Mouse (Mus musculus): ENCODE data around the gene Klhl12. TPM values are rescaled to one million over a fixed set of nuclear protein-coding genes. Genes with fewer than 3 reads are reported as not detected.
"Not testable (repeated sequence)": the region's sequence is repeated elsewhere in the genome, so short reads cannot be mapped to it uniquely, and the experiment has no call there.

Klhl12 gene
- polyA plus RNA-seq, 1 experiment from 2014 or later, result 36.7 TPM

GRCm38 (mm10) chr1:134495991-134496390 is 40.7 kb downstream of the Klhl12 start:
- Histone ChIP-seq H3K9me3 (replicated peaks) (no peaks in the 10 kb centered on the region), H3K27me3 (replicated peaks) (no peaks in the 10 kb centered on the region), H3K4me3 (replicated peaks) (peak overlapping the region; percentile 55; the same call in 1 of the 2 replicates), H3K4me1 (peaks cover 20% of the 10 kb centered on the region), H3K36me3 (no peaks in the 10 kb centered on the region), H3K27ac (replicated peaks) (no peak overlapping the region), H3K9ac (replicated peaks) (no peak overlapping the region), H3K4me2 (peak overlapping the region; percentile 75; the same call in 1 of the 2 replicates)
- ATAC-seq (ENCODE audit: low FRiP score), result no peak
- WGBS, result 90% methylated on average over 10 of the region's 10 CpGs

GRCm38 (mm10) chr1:134500916-134501315 is 45.6 kb downstream of the Klhl12 start:
- Histone ChIP-seq H3K36me3 (peaks cover 13% of the 10 kb centered on the region), H3K4me2 (no peak overlapping the region), H3K4me1 (peaks cover 4% of the 10 kb centered on the region), H3K9me3 (replicated peaks) (no peaks in the 10 kb centered on the region), H3K27me3 (replicated peaks) (no peaks in the 10 kb centered on the region), H3K9ac (replicated peaks) (no peak overlapping the region), H3K4me3 (replicated peaks) (no peak overlapping the region), H3K27ac (replicated peaks) (no peak overlapping the region)
- 91% methylated on average over 1 of the region's 1 CpGs for WGBS
- no peak for ATAC-seq (ENCODE audit: low FRiP score)

GRCm38 (mm10) chr1:134506201-134506600 is 50.9 kb downstream of the Klhl12 start:
- no peaks in the 10 kb centered on the region for H3K9me3 ChIP-seq (replicated peaks)
- no peak overlapping the region for H3K4me3 ChIP-seq (replicated peaks)
- ATAC-seq (ENCODE audit: low FRiP score), result no peak
- H3K4me1 ChIP-seq, result no peaks in the 10 kb centered on the region
- WGBS, result 94% methylated on average over 8 of the region's 8 CpGs
- no peak overlapping the region for H3K9ac ChIP-seq (replicated peaks)
- peaks cover 45% of the 10 kb centered on the region for H3K36me3 ChIP-seq
- H3K27ac ChIP-seq (replicated peaks), result no peak overlapping the region
- no peaks in the 10 kb centered on the region for H3K27me3 ChIP-seq (replicated peaks)
- H3K4me2 ChIP-seq, result no peak overlapping the region

- Histone ChIP-seq H3K4me2 (no peak overlapping the region), H3K4me3 (replicated peaks) (no peak overlapping the region), H3K4me1 (peaks cover 22% of the 10 kb centered on the region), H3K27me3 (replicated peaks) (peaks cover 27% of the 10 kb centered on the region), H3K27ac (replicated peaks) (no peak overlapping the region), H3K9me3 (replicated peaks) (no peaks in the 10 kb centered on the region), H3K36me3 (peaks cover 34% of the 10 kb centered on the region), H3K9ac (replicated peaks) (no peak overlapping the region)
- ATAC-seq (ENCODE audit: low FRiP score), result no peak
- 53% methylated on average over 7 of the region's 7 CpGs for WGBS
Observed at GRCm38 (mm10) chr1:134510018-134510417, 54.7 kb downstream of the Klhl12 start.

GRCm38 (mm10) chr1:134512183-134512582 is 56.9 kb downstream of the Klhl12 start:
- 32% methylated on average over 4 of the region's 4 CpGs for WGBS
- Histone ChIP-seq H3K27ac (replicated peaks) (no peak overlapping the region), H3K4me1 (peaks cover 22% of the 10 kb centered on the region), H3K27me3 (replicated peaks) (peaks cover 29% of the 10 kb centered on the region), H3K9ac (replicated peaks) (no peak overlapping the region), H3K36me3 (peaks cover 19% of the 10 kb centered on the region), H3K4me2 (no peak overlapping the region), H3K4me3 (replicated peaks) (no peak overlapping the region), H3K9me3 (replicated peaks) (no peaks in the 10 kb centered on the region)
- ATAC-seq (ENCODE audit: low FRiP score), result 0 out of 2 replicates have a peak, but pooled peaks have one; percentile 28

GRCm38 (mm10) chr1:134512584-134512983 is 57.3 kb downstream of the Klhl12 start:
- Histone ChIP-seq H3K9ac (replicated peaks) (no peak overlapping the region), H3K27me3 (replicated peaks) (peaks cover 29% of the 10 kb centered on the region), H3K9me3 (replicated peaks) (no peaks in the 10 kb centered on the region), H3K4me3 (replicated peaks) (no peak overlapping the region), H3K4me1 (peaks cover 22% of the 10 kb centered on the region), H3K4me2 (peak overlapping the region; percentile 64), H3K36me3 (peaks cover 15% of the 10 kb centered on the region), H3K27ac (replicated peaks) (no peak overlapping the region)
- 38% methylated on average over 6 of the region's 6 CpGs for WGBS
- ATAC-seq (ENCODE audit: low FRiP score), result 0 out of 2 replicates have a peak, but pooled peaks have one; percentile 30

- WGBS, result 2% methylated on average over 38 of the region's 38 CpGs
- Histone ChIP-seq H3K4me1 (peaks cover 22% of the 10 kb centered on the region), H3K9ac (replicated peaks) (peak overlapping the region; percentile 31), H3K4me3 (replicated peaks) (peak overlapping the region; percentile 30), H3K27ac (replicated peaks) (no peak overlapping the region), H3K4me2 (peak overlapping the region; percentile 64), H3K27me3 (replicated peaks) (peaks cover 29% of the 10 kb centered on the region), H3K36me3 (peaks cover 7% of the 10 kb centered on the region), H3K9me3 (replicated peaks) (no peaks in the 10 kb centered on the region)
- no peak; the same call in 1 of the 2 replicates for ATAC-seq (ENCODE audit: low FRiP score)
Observed at GRCm38 (mm10) chr1:134513312-134513860, 58.1 kb downstream of the Klhl12 start.

GRCm38 (mm10) chr1:134513876-134514590 is 58.7 kb downstream of the Klhl12 start:
- Histone ChIP-seq H3K9ac (replicated peaks) (0 out of 2 replicates have a peak overlapping the region, but pooled peaks have one; percentile 31), H3K4me3 (replicated peaks) (peak overlapping the region; percentile 30; the same call in 1 of the 2 replicates), H3K36me3 (peaks cover 4% of the 10 kb centered on the region; the same call in 1 of the 2 replicates), H3K27ac (replicated peaks) (no peak overlapping the region), H3K9me3 (replicated peaks) (no peaks in the 10 kb centered on the region), H3K27me3 (replicated peaks) (peaks cover 29% of the 10 kb centered on the region), H3K4me2 (peak overlapping the region; percentile 64), H3K4me1 (peaks cover 22% of the 10 kb centered on the region)
- WGBS, result 42% methylated on average over 16 of the region's 16 CpGs
- ATAC-seq (ENCODE audit: low FRiP score), result no peak

GRCm38 (mm10) chr1:134515891-134516290 is 60.6 kb downstream of the Klhl12 start:
- Histone ChIP-seq H3K27me3 (replicated peaks) (peaks cover 29% of the 10 kb centered on the region), H3K9ac (replicated peaks) (no peak overlapping the region), H3K4me1 (peaks cover 22% of the 10 kb centered on the region), H3K9me3 (replicated peaks) (no peaks in the 10 kb centered on the region), H3K4me3 (replicated peaks) (no peak overlapping the region), H3K27ac (replicated peaks) (0 out of 2 replicates have a peak overlapping the region, but pooled peaks have one; percentile 15), H3K36me3 (no peaks in the 10 kb centered on the region), H3K4me2 (no peak overlapping the region)
- 73% methylated on average over 2 of the region's 2 CpGs for WGBS
- no peak for ATAC-seq (ENCODE audit: low FRiP score)

GRCm38 (mm10) chr1:134516491-134517198 is 61.3 kb downstream of the Klhl12 start:
- Histone ChIP-seq H3K9me3 (replicated peaks) (no peaks in the 10 kb centered on the region), H3K4me3 (replicated peaks) (no peak overlapping the region), H3K36me3 (no peaks in the 10 kb centered on the region), H3K27me3 (replicated peaks) (peaks cover 26% of the 10 kb centered on the region), H3K27ac (replicated peaks) (0 out of 2 replicates have a peak overlapping the region, but pooled peaks have one; percentile 15), H3K9ac (replicated peaks) (no peak overlapping the region), H3K4me2 (no peak overlapping the region), H3K4me1 (peaks cover 21% of the 10 kb centered on the region)
- ATAC-seq (ENCODE audit: low FRiP score), result no peak
- WGBS, result 35% methylated on average over 4 of the region's 4 CpGs

- not testable (repeated sequence) for H3K27ac ChIP-seq (replicated peaks); ATAC-seq (ENCODE audit: low FRiP score); H3K4me1 ChIP-seq; H3K4me3 ChIP-seq (replicated peaks); H3K9ac ChIP-seq (replicated peaks); H3K4me2 ChIP-seq; H3K9me3 ChIP-seq (replicated peaks); H3K36me3 ChIP-seq
- peaks cover 16% of the 10 kb centered on the region for H3K27me3 ChIP-seq (replicated peaks)
- WGBS, result 95% methylated on average over 14 of the region's 14 CpGs
Observed at GRCm38 (mm10) chr1:134517841-134518240, 62.5 kb downstream of the Klhl12 start.

Measured in neural tube, embryonic 15.5 days (tissue).